Mouse (Mus musculus): ENCODE measurements around the gene Ttc39d.

- TF ChIP-seq POLR2A (IDR thresholded peaks at IDR 0.05; ENCODE audit: borderline replicate concordance, low read depth, low read length) (no peak), CTCF (IDR thresholded peaks at IDR 0.05; ENCODE audit: low read depth, low read length) (no peak)
These were observed 26.8 kb upstream of the Ttc39d start for GRCm38 (mm10) chr17:80180468-80180867.
